Mouse (Mus musculus): Measurements from ENCODE around the gene Fga. TPM values are rescaled to one million over a fixed set of nuclear protein-coding genes. Genes with fewer than 3 reads are reported as not detected.

The Fga gene
- total RNA-seq, 2 experiments from 2014 or later: not detected

DNA sequence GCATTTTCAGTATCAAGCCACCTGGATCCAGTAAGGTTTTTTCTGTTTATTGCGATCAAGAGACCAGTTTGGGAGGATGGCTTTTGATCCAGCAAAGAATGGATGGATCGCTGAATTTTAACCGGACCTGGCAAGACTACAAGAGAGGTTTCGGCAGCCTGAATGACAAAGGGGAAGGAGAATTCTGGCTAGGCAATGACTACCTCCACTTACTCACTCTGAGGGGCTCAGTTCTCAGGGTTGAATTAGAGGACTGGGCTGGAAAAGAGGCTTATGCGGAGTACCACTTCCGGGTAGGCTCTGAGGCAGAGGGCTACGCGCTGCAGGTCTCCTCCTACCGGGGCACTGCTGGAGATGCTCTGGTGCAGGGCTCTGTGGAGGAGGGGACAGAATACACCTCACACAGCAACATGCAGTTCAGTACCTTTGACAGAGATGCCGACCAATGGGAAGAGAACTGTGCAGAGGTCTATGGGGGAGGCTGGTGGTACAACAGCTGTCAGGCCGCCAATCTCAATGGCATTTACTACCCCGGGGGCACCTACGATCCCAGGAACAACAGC lies 7.0 kb downstream of the Fga start:
- Histone ChIP-seq H3K4me3 (no peak overlapping the region), H3K27ac (no peak overlapping the region)
- intact Hi-C loops (cut with DNase I): no loop called here
- no peak for TF ChIP-seq CTCF (IDR thresholded peaks at IDR 0.05)
- no peak for DNase-seq (ENCODE audit: extremely low spot score in 1 of 2, low spot score in 2 of 2)

DNA sequence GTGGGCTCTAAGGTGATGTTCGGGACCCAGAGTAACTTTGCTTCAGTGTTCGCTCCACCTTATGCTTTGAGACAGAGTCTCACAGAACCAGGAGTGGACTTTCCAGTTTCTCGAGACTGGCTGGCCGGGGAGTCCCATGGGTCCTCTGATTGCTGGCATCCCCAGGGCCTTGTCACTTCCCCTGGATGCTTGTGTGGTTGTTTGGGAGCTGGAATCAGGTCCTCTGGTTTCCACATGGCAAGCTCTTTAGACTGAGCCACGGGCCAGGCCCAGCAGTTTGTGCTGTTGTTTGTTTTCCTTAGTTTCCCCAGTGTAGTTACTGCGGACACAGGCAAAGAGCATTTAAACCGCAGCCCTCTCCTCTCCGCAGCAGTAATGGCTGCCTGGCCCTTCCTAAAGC lies 7.9 kb downstream of the Fga start:
- no peak for DNase-seq (ENCODE audit: extremely low spot score in 1 of 2, low spot score in 2 of 2)
- intact Hi-C loops (cut with DNase I): no loop called here
- TF ChIP-seq CTCF (IDR thresholded peaks at IDR 0.05): no peak
- no peak overlapping the region for H3K27ac ChIP-seq
- H3K4me3 ChIP-seq: no peak overlapping the region

DNA sequence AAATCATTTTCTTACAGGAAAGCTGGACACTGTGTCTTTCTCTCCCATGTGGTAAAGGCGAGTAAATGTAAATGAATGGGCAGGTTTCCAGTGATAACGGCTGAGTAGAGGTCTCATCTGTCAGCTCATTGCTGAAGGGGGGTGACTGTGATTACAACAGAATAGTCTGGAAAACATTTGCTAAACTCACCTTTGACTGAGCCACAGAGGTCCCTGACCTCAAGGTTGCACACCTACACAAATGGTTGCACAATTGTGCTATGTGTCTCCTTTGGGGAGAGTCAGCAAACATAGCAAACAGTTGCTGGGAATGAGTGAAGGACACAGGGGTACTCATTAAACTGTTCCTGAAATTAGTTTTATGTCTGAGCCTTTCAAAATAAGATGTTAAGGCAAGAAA lies 13.0 kb downstream of the Fga start:
- no peak overlapping the region for H3K27ac ChIP-seq
- intact Hi-C loops (cut with DNase I): no loop called here
- no peak overlapping the region for H3K4me3 ChIP-seq
- DNase-seq (ENCODE audit: extremely low spot score in 1 of 2, low spot score in 2 of 2): no peak
- TF ChIP-seq CTCF (IDR thresholded peaks at IDR 0.05): no peak

DNA sequence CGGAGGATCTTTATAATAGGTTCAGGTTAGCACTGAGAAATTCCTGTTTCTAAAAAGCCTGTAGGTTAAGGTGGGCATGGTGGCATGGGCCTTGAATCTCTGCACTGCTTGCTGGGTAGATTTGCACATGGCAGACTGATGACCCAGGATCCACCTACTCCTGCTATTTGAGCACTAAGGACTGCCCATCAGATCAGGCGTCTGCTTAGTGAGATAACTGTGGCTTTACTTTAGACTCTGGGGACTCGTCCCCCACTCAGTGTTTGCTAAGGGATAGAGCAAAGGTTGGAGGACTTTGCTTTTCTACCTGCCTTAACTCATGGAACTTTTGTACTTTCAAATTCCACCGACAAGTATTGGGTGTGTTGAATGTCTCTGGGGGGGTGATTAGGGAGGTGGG lies 13.8 kb downstream of the Fga start:
- no peak for TF ChIP-seq CTCF (IDR thresholded peaks at IDR 0.05)
- intact Hi-C loops (cut with DNase I): no loop called here
- H3K4me3 ChIP-seq: no peak overlapping the region
- no peak overlapping the region for H3K27ac ChIP-seq
- no peak for DNase-seq (ENCODE audit: extremely low spot score in 1 of 2, low spot score in 2 of 2)

DNA sequence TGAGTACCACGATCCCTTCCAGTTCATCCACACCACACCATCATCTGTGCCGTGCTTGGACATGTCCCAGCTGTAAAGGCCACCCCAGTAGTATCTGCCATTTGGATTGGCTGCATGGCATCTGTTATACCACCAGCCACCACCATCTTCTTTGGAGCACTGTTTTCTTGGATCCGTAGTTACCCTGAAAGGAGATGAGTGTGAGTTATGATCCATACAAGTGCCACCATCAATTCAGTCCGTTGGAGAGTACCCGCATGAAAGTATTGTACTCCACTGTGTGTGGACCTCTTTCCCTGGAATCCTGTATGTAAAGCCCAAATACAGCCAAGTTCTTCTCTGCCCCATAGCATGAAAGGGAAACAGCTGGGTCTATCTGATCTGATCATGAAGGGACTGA lies 16.6 kb downstream of the Fga start:
- intact Hi-C loops (cut with DNase I): no loop called here
- Histone ChIP-seq H3K27ac (no peak overlapping the region), H3K4me3 (no peak overlapping the region)
- no peak for DNase-seq (ENCODE audit: extremely low spot score in 1 of 2, low spot score in 2 of 2)
- no peak for TF ChIP-seq CTCF (IDR thresholded peaks at IDR 0.05)

DNA sequence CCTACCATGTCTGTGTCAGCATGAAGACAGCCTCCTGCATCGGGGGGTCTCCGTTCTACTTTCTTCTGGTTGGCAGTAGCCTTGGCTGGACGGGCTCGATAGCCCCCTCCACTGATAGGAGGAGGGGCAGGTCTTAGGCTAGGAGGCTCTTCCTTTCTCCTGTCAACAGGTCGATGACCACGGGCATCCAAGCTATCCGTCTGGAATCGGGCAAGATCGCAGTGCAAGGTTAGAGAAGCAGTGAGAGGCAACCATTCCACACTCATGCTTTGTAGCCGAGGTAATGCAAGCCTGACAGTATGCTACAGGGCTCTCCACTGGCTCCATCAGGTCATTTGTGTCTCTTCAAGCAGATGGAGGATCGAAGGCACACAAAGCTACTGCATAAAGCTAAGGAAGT lies 20.8 kb downstream of the Fga start:
- no peak overlapping the region for H3K27ac ChIP-seq
- no peak for TF ChIP-seq CTCF (IDR thresholded peaks at IDR 0.05)
- no peak for DNase-seq (ENCODE audit: extremely low spot score in 1 of 2, low spot score in 2 of 2)
- intact Hi-C loops (cut with DNase I): no loop called here
- H3K4me3 ChIP-seq: no peak overlapping the region

DNA sequence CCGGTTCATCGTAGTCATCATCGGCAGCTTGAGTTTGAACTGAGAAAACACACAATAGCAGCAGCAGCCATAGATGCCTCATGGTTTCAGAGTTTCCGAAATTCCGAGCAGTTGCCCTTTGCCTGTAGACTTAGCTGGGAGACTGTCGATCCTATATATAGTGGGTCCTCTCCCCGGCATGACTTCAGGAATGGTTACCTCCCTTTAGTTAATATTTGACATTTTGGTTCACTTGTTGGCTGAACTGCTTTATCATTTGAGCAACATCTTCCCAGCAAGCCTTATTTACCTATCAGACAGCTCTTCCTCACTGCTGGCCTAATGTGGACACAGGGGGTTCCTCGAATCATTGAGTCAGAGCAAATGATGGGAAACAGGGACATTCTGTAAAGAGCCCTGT lies 23.8 kb downstream of the Fga start, which contains the start of gene Fgb:
Gene Fgb (minus strand): TSS at position 184 of the 400 bp plus-strand sequence.
- no peak for TF ChIP-seq CTCF (IDR thresholded peaks at IDR 0.05)
- Histone ChIP-seq H3K27ac (no peak within 1 kb of the TSS), H3K4me3 (no peak within 1 kb of the TSS)
- no peak for DNase-seq (ENCODE audit: extremely low spot score in 1 of 2, low spot score in 2 of 2)
- intact Hi-C loops (cut with DNase I): loop anchor here (10.0 kb wide), 2 partner anchors 645 to 865 kb away; no protein-coding TSS in a partner anchor

DNA sequence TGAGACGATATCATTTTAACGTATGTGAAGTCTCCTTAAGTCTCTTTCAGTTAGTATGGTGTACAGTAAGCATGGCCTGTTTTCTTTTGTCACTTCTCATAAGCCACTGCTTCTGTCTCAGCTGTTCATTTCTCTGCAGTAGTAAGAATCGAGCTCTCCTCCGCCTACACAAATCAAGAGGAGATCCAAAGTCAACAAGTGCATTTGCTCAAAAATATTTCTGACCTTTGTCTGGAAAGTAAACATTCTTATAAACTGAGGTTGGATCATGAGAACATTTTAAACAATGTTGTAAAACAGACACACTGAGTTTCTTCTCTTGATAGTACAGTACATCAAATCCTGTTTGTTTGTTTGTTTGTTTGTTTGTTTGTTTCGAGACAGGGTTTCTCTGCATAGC lies 24.8 kb downstream of the Fga start:
- Histone ChIP-seq H3K27ac (no peak overlapping the region), H3K4me3 (no peak overlapping the region)
- no peak for TF ChIP-seq CTCF (IDR thresholded peaks at IDR 0.05)
- DNase-seq (ENCODE audit: extremely low spot score in 1 of 2, low spot score in 2 of 2): no peak
- intact Hi-C loops (cut with DNase I): loop anchor here (10.0 kb wide), 2 partner anchors 646 to 864 kb away; no protein-coding TSS in a partner anchor

DNA sequence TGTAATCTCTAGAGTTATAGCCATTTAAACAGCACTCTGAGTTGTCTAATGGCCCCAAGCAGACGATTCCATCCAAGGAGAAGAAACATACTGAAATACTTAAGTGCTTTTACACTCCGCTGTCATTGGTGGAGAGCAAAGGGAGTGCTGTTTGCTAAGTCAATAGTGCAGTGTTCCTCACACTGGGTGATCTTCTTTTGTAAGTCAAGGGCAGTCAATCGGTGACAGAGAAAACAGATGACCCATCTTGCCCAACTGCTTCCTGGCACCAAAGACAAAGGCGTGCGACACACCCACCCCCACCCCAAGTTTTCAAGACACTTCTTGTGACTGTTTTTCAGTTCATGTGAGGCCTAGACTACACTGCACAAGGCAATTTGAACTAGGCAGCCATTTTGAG lies 26.2 kb downstream of the Fga start:
- no peak overlapping the region for H3K4me3 ChIP-seq
- no peak overlapping the region for H3K27ac ChIP-seq
- no peak for TF ChIP-seq CTCF (IDR thresholded peaks at IDR 0.05)
- no peak for DNase-seq (ENCODE audit: extremely low spot score in 1 of 2, low spot score in 2 of 2)
- intact Hi-C loops (cut with DNase I): loop anchor here (2.0 to 10.0 kb wide), 3 partner anchors 173 to 863 kb away; no protein-coding TSS in a partner anchor

DNA sequence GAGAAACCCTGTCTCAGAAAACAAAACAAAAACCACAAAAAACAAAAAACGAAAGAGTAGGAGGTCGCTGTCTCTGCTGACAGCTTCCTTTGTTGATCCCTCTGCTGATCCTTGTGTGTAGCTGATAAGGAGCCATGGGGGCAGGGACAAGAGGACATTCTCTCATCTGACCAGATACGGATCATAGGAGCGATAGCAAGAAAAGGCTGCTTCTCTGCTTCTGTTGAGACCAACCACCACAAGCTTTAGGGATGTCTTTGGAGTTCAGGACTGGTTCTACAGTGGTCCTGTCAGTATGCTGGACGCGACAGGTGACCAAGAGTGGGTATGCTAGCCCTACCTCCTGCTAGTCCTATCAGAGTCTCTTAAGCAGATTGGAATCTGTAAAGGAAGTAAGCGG lies 27.2 kb downstream of the Fga start:
- Histone ChIP-seq H3K4me3 (no peak overlapping the region), H3K27ac (no peak overlapping the region)
- no peak for TF ChIP-seq CTCF (IDR thresholded peaks at IDR 0.05)
- no peak for DNase-seq (ENCODE audit: extremely low spot score in 1 of 2, low spot score in 2 of 2)
- intact Hi-C loops (cut with DNase I): loop anchor here (1.0 to 10.0 kb wide), 4 partner anchors 54 to 862 kb away; no protein-coding TSS in a partner anchor

DNA sequence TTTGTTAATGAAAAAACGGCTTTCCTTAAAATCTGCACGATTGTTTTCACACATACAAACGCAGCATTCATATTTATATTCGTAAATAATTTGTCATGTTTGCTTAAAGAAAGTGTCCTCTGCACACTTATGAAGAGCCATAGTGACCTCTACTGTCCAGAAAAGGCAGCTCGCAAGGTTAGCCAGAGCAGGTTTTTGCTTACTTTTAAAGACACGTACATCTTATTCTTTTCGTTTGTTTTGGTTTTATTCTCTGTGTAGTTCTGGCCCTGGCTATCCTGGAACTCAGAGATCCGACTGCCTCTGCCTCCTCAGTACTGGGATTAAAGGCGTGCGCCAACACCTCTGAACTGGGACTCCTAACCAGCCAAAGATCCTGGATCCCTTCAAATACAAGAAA lies 27.9 kb downstream of the Fga start:
- DNase-seq (ENCODE audit: extremely low spot score in 1 of 2, low spot score in 2 of 2): no peak
- Histone ChIP-seq H3K4me3 (no peak overlapping the region), H3K27ac (no peak overlapping the region)
- peak; percentile 74 for TF ChIP-seq CTCF (IDR thresholded peaks at IDR 0.05)
- intact Hi-C loops (cut with DNase I): loop anchor here (1.0 to 10.0 kb wide), 5 partner anchors 51 to 861 kb away; no protein-coding TSS in a partner anchor

DNA sequence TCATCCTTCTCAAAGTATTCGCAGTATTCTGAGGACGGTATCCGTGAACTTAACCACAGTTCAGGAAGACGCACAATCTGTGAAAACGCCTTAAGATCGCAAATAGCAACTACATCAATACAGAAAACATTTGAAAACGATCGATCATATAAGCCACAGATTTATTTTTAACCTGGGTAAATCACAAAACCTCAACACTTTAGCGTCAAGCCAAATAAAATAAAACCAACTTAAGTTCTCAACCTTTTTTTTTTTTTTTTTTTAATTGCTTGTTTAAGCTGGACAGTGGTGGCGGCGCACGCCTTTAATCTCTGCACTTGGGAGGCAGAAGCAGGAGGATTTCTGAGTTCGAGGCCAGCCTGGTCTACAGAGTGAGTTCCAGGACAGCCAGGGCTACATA lies 28.9 kb downstream of the Fga start:
- no peak for DNase-seq (ENCODE audit: extremely low spot score in 1 of 2, low spot score in 2 of 2)
- intact Hi-C loops (cut with DNase I): loop anchor here (1.0 to 10.0 kb wide), 3 partner anchors 52 to 860 kb away; no protein-coding TSS in a partner anchor
- no peak for TF ChIP-seq CTCF (IDR thresholded peaks at IDR 0.05)
- Histone ChIP-seq H3K4me3 (peak overlapping the region; percentile 89), H3K27ac (no peak overlapping the region)
